Mouse (Mus musculus) G1E (cell line): ENCODE data around the gene Aste1.

Source experiments
- CTCF ChIP-seq: IDR thresholded peaks from 2 replicates; pipeline ENCODE4 v1.5.1; 2012; ENCODE audit warnings: low read depth, low read length, inconsistent platforms, mixed read lengths
- GATA1 ChIP-seq: IDR thresholded peaks from 2 replicates; pipeline ENCODE4 v1.6.1; 2012; ENCODE audit warnings: borderline replicate concordance, low read length, inconsistent platforms, mixed read lengths
- POLR2AphosphoS5 ChIP-seq: IDR thresholded peaks from 2 replicates; pipeline ENCODE4 v1.6.1; 2012; ENCODE audit warnings: low read depth, low read length, inconsistent platforms; ENCODE audit not compliant: insufficient replicate concordance
- TAL1 ChIP-seq: conservative IDR thresholded peaks from 2 replicates; pipeline ENCODE4 v1.6.1; 2012; ENCODE audit warnings: low read depth, low read length, inconsistent platforms, mixed read lengths

GRCm38 (mm10) chr9:105374361-105374760 is 20.8 kb upstream of the Aste1 start:
- TF ChIP-seq CTCF = no peak
- no peak for TF ChIP-seq TAL1
- TF ChIP-seq GATA1 = no peak
- no peak for TF ChIP-seq POLR2AphosphoS5
